Mouse (Mus musculus): ENCODE measurements around the gene Gm10985.

DNA sequence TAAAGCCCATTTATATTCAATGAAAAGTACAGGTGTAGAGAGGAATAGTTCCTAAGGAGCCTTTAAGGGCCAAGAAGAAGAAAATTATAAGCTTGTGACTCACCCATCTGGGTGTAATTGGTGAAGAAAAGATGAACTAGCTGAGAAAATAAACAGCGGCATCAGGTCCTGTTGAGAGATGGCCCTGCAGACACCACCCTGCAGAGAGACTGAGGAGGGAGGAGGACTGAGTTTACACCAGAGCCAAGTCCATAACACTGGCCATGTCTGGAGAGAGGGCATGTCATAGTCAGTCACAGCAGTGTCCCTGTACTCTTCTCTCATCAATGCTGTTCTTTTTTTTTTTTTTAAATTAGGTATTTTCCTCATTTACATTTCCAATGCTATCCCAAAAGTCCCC lies 48.0 kb upstream of the Gm10985 start:
- TF ChIP-seq CTCF (IDR thresholded peaks at IDR 0.05; ENCODE audit: control insufficient read depth, insufficient read depth, insufficient replicate concordance, low read depth, low read length) (no peak), POLR2A (IDR thresholded peaks at IDR 0.05; ENCODE audit: control insufficient read depth, low read depth, low read length) (no peak)

All from testis, adult 2 months (tissue).